Mouse (Mus musculus): ENCODE data around the gene Lsm14a. TPM values are rescaled to one million over a fixed set of nuclear protein-coding genes. Genes with fewer than 3 reads are reported as not detected.

The Lsm14a gene
- polyA plus RNA-seq, 1 experiment from 2014 or later = 75.9 TPM

DNA sequence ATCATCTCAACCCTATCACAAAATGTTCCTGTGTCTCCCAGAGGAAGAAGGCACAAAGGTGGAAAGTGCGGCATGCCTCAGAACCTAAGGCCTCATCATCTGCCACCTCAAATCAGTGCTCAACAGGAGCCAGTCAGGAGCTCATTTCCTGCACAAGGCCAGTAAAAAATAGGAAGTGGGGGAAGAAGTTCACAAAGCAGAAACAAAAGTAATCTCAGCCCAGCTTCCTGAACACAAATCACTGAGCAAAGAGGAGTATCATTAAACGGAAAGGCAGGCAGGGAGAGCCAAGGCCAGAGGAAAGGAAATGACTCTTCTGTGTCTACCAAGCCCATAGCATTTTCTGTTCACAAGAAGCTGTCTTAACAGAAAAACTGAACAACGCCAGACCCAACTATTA is 91.2 kb downstream of the Lsm14a start:
- 78% methylated on average over 3 of the region's 3 CpGs for WGBS
- no peaks in the 10 kb centered on the region for H3K9me3 ChIP-seq
- H3K27me3 ChIP-seq (replicated peaks) = no peaks in the 10 kb centered on the region
- ATAC-seq = no peak
- H3K36me3 ChIP-seq = peaks cover 5% of the 10 kb centered on the region; the same call in 1 of the 2 replicates
- peaks cover 14% of the 10 kb centered on the region; the same call in 1 of the 2 replicates for H3K4me1 ChIP-seq (replicated peaks)
- no peak overlapping the region for H3K4me3 ChIP-seq (replicated peaks)
- no peak overlapping the region; the same call in 1 of the 2 replicates for H3K27ac ChIP-seq
- H3K9ac ChIP-seq = no peak overlapping the region
- H3K4me2 ChIP-seq (replicated peaks) = no peak overlapping the region

- Histone ChIP-seq H3K9ac (no peak overlapping the region), H3K27ac (no peak overlapping the region), H3K9me3 (no peaks in the 10 kb centered on the region), H3K4me1 (replicated peaks) (0 out of 2 replicates have a peak, but pooled peaks cover 3% of the 10 kb centered on the region), H3K36me3 (peaks cover 5% of the 10 kb centered on the region; the same call in 1 of the 2 replicates), H3K4me3 (replicated peaks) (no peak overlapping the region), H3K27me3 (replicated peaks) (no peaks in the 10 kb centered on the region), H3K4me2 (replicated peaks) (no peak overlapping the region)
- 84% methylated on average over 2 of the region's 2 CpGs for WGBS
- no peak for ATAC-seq
Measured at GRCm38 (mm10) chr7:34298818-34299217, 94.3 kb downstream of the Lsm14a start.

- Histone ChIP-seq H3K36me3 (no peaks in the 10 kb centered on the region), H3K9me3 (no peaks in the 10 kb centered on the region), H3K9ac (no peak overlapping the region), H3K27me3 (replicated peaks) (no peaks in the 10 kb centered on the region), H3K4me2 (replicated peaks) (no peak overlapping the region), H3K4me1 (replicated peaks) (0 out of 2 replicates have a peak, but pooled peaks cover 3% of the 10 kb centered on the region), H3K4me3 (replicated peaks) (no peak overlapping the region), H3K27ac (no peak overlapping the region)
- WGBS = 86% methylated on average over 3 of the region's 3 CpGs
- ATAC-seq = no peak
Measured at GRCm38 (mm10) chr7:34296124-34296523, 97.0 kb downstream of the Lsm14a start.

Other genes starting within 250 kb of the Lsm14a start
- 156 and 168 TPM in 2 replicates for gene Uba2, start 223.7 kb downstream of the Lsm14a start, polyA plus RNA-seq (2015; fragmentation: Nextera tagmentation; extraction: Ambion mirVana)
- gene Pdcd2l, start 196.7 kb downstream of the Lsm14a start, polyA plus RNA-seq (2015; fragmentation: Nextera tagmentation; extraction: Ambion mirVana) = 55.9 TPM in 2 replicates
- gene Gpi1, start 163.0 kb downstream of the Lsm14a start, polyA plus RNA-seq (2015; fragmentation: Nextera tagmentation; extraction: Ambion mirVana) = 421 and 423 TPM in 2 replicates
- not detected in 2 replicates for gene Gm6096, start 142.3 kb downstream of the Lsm14a start, polyA plus RNA-seq (2015; fragmentation: Nextera tagmentation; extraction: Ambion mirVana)
- 23.8 and 28.7 TPM in 2 replicates for gene 4931406P16Rik, start 79.8 kb downstream of the Lsm14a start, polyA plus RNA-seq (2015; fragmentation: Nextera tagmentation; extraction: Ambion mirVana)